Mouse (Mus musculus) kidney, embryonic 16.5 days (tissue): ENCODE results near the gene Trpm1. TPM values are rescaled to one million over a fixed set of nuclear protein-coding genes. Genes with fewer than 3 reads are reported as not detected.

ENCODE experiments used
- ATAC-seq: fragments of 200-750 bp; cut with Nextera tagmentation; 2 replicates; pipeline ENCODE4 v1.8.0; 2017; ENCODE audit warnings: moderate TSS enrichment; ENCODE audit not compliant: low FRiP score, low TSS enrichment
- H3K27ac ChIP-seq: fragments of 300-500 bp; sonication (generic); 2 replicates; pipeline ENCODE4 v1.5.1; 2014; ENCODE audit warnings: low read length
- H3K27me3 ChIP-seq: fragments of 300-500 bp; sonication (generic); 2 replicates; pipeline ENCODE4 v1.6.1; 2014; ENCODE audit warnings: low read length, control low read depth, mixed read lengths; ENCODE audit not compliant: insufficient read depth
- H3K36me3 ChIP-seq: fragments of 300-500 bp; sonication (generic); 2 replicates; pipeline ENCODE4 v1.6.1; 2014; ENCODE audit warnings: low read length, control low read depth, mixed read lengths; ENCODE audit not compliant: insufficient read depth
- H3K4me1 ChIP-seq: fragments of 300-500 bp; sonication (generic); 2 replicates; pipeline ENCODE4 v1.6.1; 2014; ENCODE audit warnings: low read length, control low read depth, mixed read lengths; ENCODE audit not compliant: insufficient read depth
- H3K4me2 ChIP-seq: fragments of 300-500 bp; sonication (generic); replicated peaks from 2 replicates; pipeline ENCODE4 v1.6.1; 2014; ENCODE audit warnings: low read depth, low read length
- H3K4me3 ChIP-seq: fragments of 300-500 bp; sonication (generic); 2 replicates; pipeline ENCODE4 v1.5.1; 2014; ENCODE audit warnings: mild to moderate bottlenecking, low read length
- H3K9ac ChIP-seq: fragments of 300-500 bp; sonication (generic); replicated peaks from 2 replicates; pipeline ENCODE4 v1.6.1; 2014; ENCODE audit warnings: low read length
- H3K9me3 ChIP-seq: fragments of 300-500 bp; sonication (generic); 2 replicates; pipeline ENCODE4 v1.6.1; 2016; ENCODE audit warnings: low read length, control low read depth
- WGBS: fragments of 180-500 bp; shearing (Covaris S2); extraction: QIAGEN DNeasy Blood & Tissue Kit; methylation state at CpG from one replicate; pipeline ENCODE4 v1.1.7; 2014; 5-methylcytosine and 5-hydroxymethylcytosine counted together
- polyA plus RNA-seq: library from polyadenylated mRNA; unstranded; fragments of >200 nt; fragmentation: Nextera tagmentation; extraction: Ambion mirVana; gene quantifications from 2 replicates; pipeline ENCODE4 v1.2.1, GENCODE M21; 2015

The Trpm1 gene
- polyA plus RNA-seq, 1 experiment from 2014 or later: 0.05 TPM

- H3K27ac ChIP-seq: no peak overlapping the region
- H3K9ac ChIP-seq: no peak overlapping the region
- H3K9me3 ChIP-seq: no peaks in the 10 kb centered on the region
- no peak overlapping the region for H3K4me2 ChIP-seq
- no peaks in the 10 kb centered on the region for H3K4me1 ChIP-seq
- ATAC-seq: no peak
- WGBS: 50% methylated on average over 1 of the region's 2 CpGs
- no peak overlapping the region for H3K4me3 ChIP-seq
- H3K36me3 ChIP-seq: no peaks in the 10 kb centered on the region
- no peaks in the 10 kb centered on the region for H3K27me3 ChIP-seq
These were observed 74.7 kb downstream of the Trpm1 start for GRCm38 (mm10) chr7:64228300-64228699.

- no peaks in the 10 kb centered on the region for H3K27me3 ChIP-seq
- no peak for ATAC-seq
- no peak overlapping the region for H3K9ac ChIP-seq
- no peaks in the 10 kb centered on the region for H3K4me1 ChIP-seq
- 90% methylated on average over 8 of the region's 8 CpGs for WGBS
- no peaks in the 10 kb centered on the region for H3K36me3 ChIP-seq
- no peak overlapping the region for H3K27ac ChIP-seq
- H3K9me3 ChIP-seq: no peaks in the 10 kb centered on the region
- H3K4me2 ChIP-seq: no peak overlapping the region
- no peak overlapping the region for H3K4me3 ChIP-seq
These were observed 76.3 kb downstream of the Trpm1 start for GRCm38 (mm10) chr7:64229911-64230310.

GRCm38 (mm10) chr7:64231001-64231400 lies 77.4 kb downstream of the Trpm1 start:
- WGBS: 92% methylated on average over 1 of the region's 1 CpGs
- Histone ChIP-seq H3K4me3 (no peak overlapping the region), H3K27me3 (no peaks in the 10 kb centered on the region), H3K9ac (no peak overlapping the region), H3K27ac (no peak overlapping the region), H3K36me3 (no peaks in the 10 kb centered on the region), H3K9me3 (no peaks in the 10 kb centered on the region), H3K4me1 (no peaks in the 10 kb centered on the region), H3K4me2 (no peak overlapping the region)
- ATAC-seq: no peak

GRCm38 (mm10) chr7:64231996-64232395 lies 78.4 kb downstream of the Trpm1 start:
- WGBS: 55% methylated on average over 2 of the region's 2 CpGs
- H3K9me3 ChIP-seq: no peaks in the 10 kb centered on the region
- no peaks in the 10 kb centered on the region for H3K4me1 ChIP-seq
- no peak overlapping the region for H3K27ac ChIP-seq
- no peaks in the 10 kb centered on the region for H3K27me3 ChIP-seq
- H3K36me3 ChIP-seq: no peaks in the 10 kb centered on the region
- H3K9ac ChIP-seq: no peak overlapping the region
- H3K4me2 ChIP-seq: no peak overlapping the region
- H3K4me3 ChIP-seq: no peak overlapping the region
- no peak for ATAC-seq

- Histone ChIP-seq H3K4me3 (no peak overlapping the region), H3K27me3 (no peaks in the 10 kb centered on the region), H3K4me1 (no peaks in the 10 kb centered on the region), H3K27ac (no peak overlapping the region), H3K36me3 (no peaks in the 10 kb centered on the region), H3K9ac (no peak overlapping the region), H3K4me2 (no peak overlapping the region), H3K9me3 (no peaks in the 10 kb centered on the region)
- 93% methylated on average over 5 of the region's 5 CpGs for WGBS
- no peak for ATAC-seq
These were observed 80.7 kb downstream of the Trpm1 start for GRCm38 (mm10) chr7:64234310-64234820.

GRCm38 (mm10) chr7:64236521-64236920 lies 82.9 kb downstream of the Trpm1 start:
- H3K36me3 ChIP-seq: no peaks in the 10 kb centered on the region
- H3K4me1 ChIP-seq: no peaks in the 10 kb centered on the region
- 68% methylated on average over 4 of the region's 4 CpGs for WGBS
- ATAC-seq: no peak
- no peaks in the 10 kb centered on the region for H3K27me3 ChIP-seq
- H3K4me3 ChIP-seq: no peak overlapping the region
- no peaks in the 10 kb centered on the region for H3K9me3 ChIP-seq
- H3K9ac ChIP-seq: no peak overlapping the region
- no peak overlapping the region for H3K27ac ChIP-seq
- H3K4me2 ChIP-seq: no peak overlapping the region

GRCm38 (mm10) chr7:64237747-64238146 lies 84.1 kb downstream of the Trpm1 start:
- no peaks in the 10 kb centered on the region for H3K4me1 ChIP-seq
- no peak overlapping the region for H3K27ac ChIP-seq
- H3K9me3 ChIP-seq: no peaks in the 10 kb centered on the region
- ATAC-seq: no peak
- no peak overlapping the region for H3K9ac ChIP-seq
- no peak overlapping the region for H3K4me2 ChIP-seq
- no peaks in the 10 kb centered on the region for H3K36me3 ChIP-seq
- H3K27me3 ChIP-seq: no peaks in the 10 kb centered on the region
- H3K4me3 ChIP-seq: no peak overlapping the region
- 93% methylated on average over 8 of the region's 8 CpGs for WGBS

- Histone ChIP-seq H3K9ac (no peak overlapping the region), H3K4me1 (no peaks in the 10 kb centered on the region), H3K9me3 (no peaks in the 10 kb centered on the region), H3K4me3 (no peak overlapping the region), H3K27ac (no peak overlapping the region), H3K27me3 (no peaks in the 10 kb centered on the region), H3K36me3 (no peaks in the 10 kb centered on the region), H3K4me2 (no peak overlapping the region)
- 85% methylated on average over 7 of the region's 7 CpGs for WGBS
- ATAC-seq: no peak
These were observed 84.9 kb downstream of the Trpm1 start for GRCm38 (mm10) chr7:64238410-64239086.

- Histone ChIP-seq H3K4me1 (no peaks in the 10 kb centered on the region), H3K27ac (no peak overlapping the region), H3K4me3 (no peak overlapping the region), H3K9ac (no peak overlapping the region), H3K9me3 (no peaks in the 10 kb centered on the region), H3K36me3 (no peaks in the 10 kb centered on the region), H3K4me2 (no peak overlapping the region), H3K27me3 (no peaks in the 10 kb centered on the region)
- ATAC-seq: no peak
- 84% methylated on average over 9 of the region's 9 CpGs for WGBS
These were observed 85.6 kb downstream of the Trpm1 start for GRCm38 (mm10) chr7:64239138-64239805.

- WGBS: 70% methylated on average over 4 of the region's 4 CpGs
- Histone ChIP-seq H3K9me3 (no peaks in the 10 kb centered on the region), H3K27me3 (no peaks in the 10 kb centered on the region), H3K27ac (no peak overlapping the region), H3K36me3 (no peaks in the 10 kb centered on the region), H3K4me3 (no peak overlapping the region), H3K4me1 (no peaks in the 10 kb centered on the region), H3K4me2 (no peak overlapping the region), H3K9ac (no peak overlapping the region)
- no peak for ATAC-seq
These were observed 86.2 kb downstream of the Trpm1 start for GRCm38 (mm10) chr7:64239806-64240315.
